Mouse (Mus musculus) embryonic facial prominence, embryonic 13.5 days (tissue): ENCODE results near the gene Cps1. TPM values are rescaled to one million over a fixed set of nuclear protein-coding genes. Genes with fewer than 3 reads are reported as not detected.

Source experiments
- ATAC-seq: fragments of 200-750 bp; cut with Nextera tagmentation; 2 replicates; pipeline ENCODE4 v1.8.0; 2017; ENCODE audit warnings: low read depth; ENCODE audit not compliant: insufficient number of reproducible peaks, insufficient read depth, low FRiP score, low TSS enrichment
- H3K27ac ChIP-seq: fragments of 300-500 bp; sonication (generic); 2 replicates; pipeline ENCODE4 v1.5.1; 2015; ENCODE audit warnings: moderate library complexity, mild to moderate bottlenecking, inconsistent platforms
- H3K27me3 ChIP-seq: fragments of 300-500 bp; sonication (generic); 2 replicates; pipeline ENCODE4 v1.6.1; 2015; ENCODE audit warnings: mild to moderate bottlenecking, inconsistent platforms
- H3K36me3 ChIP-seq: fragments of 300-500 bp; sonication (generic); 2 replicates; pipeline ENCODE4 v1.6.1; 2015; ENCODE audit warnings: mild to moderate bottlenecking, inconsistent platforms
- H3K4me1 ChIP-seq: fragments of 300-500 bp; sonication (generic); 2 replicates; pipeline ENCODE4 v1.6.1; 2015; ENCODE audit warnings: inconsistent platforms
- H3K4me2 ChIP-seq: fragments of 300-500 bp; sonication (generic); 2 replicates; pipeline ENCODE4 v1.6.1; 2015; ENCODE audit warnings: moderate library complexity, mild to moderate bottlenecking, inconsistent platforms
- H3K4me3 ChIP-seq: fragments of 300-500 bp; sonication (generic); 2 replicates; pipeline ENCODE4 v1.5.1; 2015; ENCODE audit warnings: mild to moderate bottlenecking, inconsistent platforms
- H3K9ac ChIP-seq: fragments of 300-500 bp; sonication (generic); 2 replicates; pipeline ENCODE4 v1.6.1; 2015; ENCODE audit warnings: mild to moderate bottlenecking, inconsistent platforms
- H3K9me3 ChIP-seq: fragments of 300-500 bp; sonication (generic); 2 replicates; pipeline ENCODE4 v1.6.1; 2016; ENCODE audit warnings: inconsistent platforms
- whole genome bisulfite sequencing: fragments of 180-500 bp; shearing (Covaris S2); methylation state at CpG from one replicate; pipeline ENCODE4 v1.1.7; 2015; ENCODE audit warnings: mixed read lengths; 5-methylcytosine and 5-hydroxymethylcytosine counted together
- polyA plus RNA-seq: library from polyadenylated mRNA; unstranded; fragments of >200 nt; fragmentation: Nextera tagmentation; extraction: Ambion mirVana; gene quantifications from 2 replicates; pipeline ENCODE4 v1.2.1, GENCODE M21; 2015

Gene Cps1
- polyA plus RNA-seq, 1 experiment from 2014 or later = 0.17 TPM

GRCm38 (mm10) chr1:67235468-67236217 lies 112.8 kb downstream of the Cps1 start:
- ATAC-seq = no peak
- H3K9ac ChIP-seq = no peak overlapping the region
- H3K27me3 ChIP-seq = no peaks in the 10 kb centered on the region
- no peak overlapping the region for H3K27ac ChIP-seq
- H3K4me3 ChIP-seq = no peak overlapping the region
- H3K4me1 ChIP-seq = no peaks in the 10 kb centered on the region
- WGBS = 33% methylated on average over 7 of the region's 7 CpGs
- H3K4me2 ChIP-seq = no peak overlapping the region
- no peaks in the 10 kb centered on the region for H3K9me3 ChIP-seq
- no peaks in the 10 kb centered on the region for H3K36me3 ChIP-seq

- no peaks in the 10 kb centered on the region for H3K4me1 ChIP-seq
- no peak for ATAC-seq
- WGBS = 91% methylated on average over 1 of the region's 1 CpGs
Measured at GRCm38 (mm10) chr1:67238446-67238845, 115.6 kb downstream of the Cps1 start.

GRCm38 (mm10) chr1:67238941-67239340 lies 116.1 kb downstream of the Cps1 start:
- H3K27me3 ChIP-seq = no peaks in the 10 kb centered on the region
- H3K4me3 ChIP-seq = no peak overlapping the region
- no peak overlapping the region for H3K9ac ChIP-seq
- WGBS = 91% methylated on average over 1 of the region's 1 CpGs
- H3K27ac ChIP-seq = no peak overlapping the region
- no peak overlapping the region for H3K4me2 ChIP-seq
- no peaks in the 10 kb centered on the region for H3K9me3 ChIP-seq
- ATAC-seq = no peak
- no peaks in the 10 kb centered on the region for H3K4me1 ChIP-seq
- H3K36me3 ChIP-seq = no peaks in the 10 kb centered on the region

More at GRCm38 (mm10) chr1:67238446-67238845, 115.6 kb downstream of the Cps1 start:
- no peak overlapping the region for H3K4me2 ChIP-seq
- H3K36me3 ChIP-seq = no peaks in the 10 kb centered on the region
- H3K27ac ChIP-seq = no peak overlapping the region
- no peak overlapping the region for H3K9ac ChIP-seq
- H3K4me3 ChIP-seq = no peak overlapping the region
- no peaks in the 10 kb centered on the region for H3K9me3 ChIP-seq
- no peaks in the 10 kb centered on the region for H3K27me3 ChIP-seq

GRCm38 (mm10) chr1:67265222-67265621 lies 142.4 kb downstream of the Cps1 start:
- Histone ChIP-seq H3K27me3 (no peaks in the 10 kb centered on the region), H3K4me3 (no peak overlapping the region), H3K4me1 (no peaks in the 10 kb centered on the region), H3K27ac (no peak overlapping the region), H3K9me3 (no peaks in the 10 kb centered on the region), H3K9ac (no peak overlapping the region), H3K36me3 (no peaks in the 10 kb centered on the region), H3K4me2 (no peak overlapping the region)
- no peak for ATAC-seq
- WGBS = 83% methylated on average over 1 of the region's 1 CpGs

GRCm38 (mm10) chr1:67267972-67268371 lies 145.1 kb downstream of the Cps1 start:
- no peak overlapping the region for H3K9ac ChIP-seq
- ATAC-seq = no peak
- no peak overlapping the region for H3K4me2 ChIP-seq
- no peak overlapping the region for H3K4me3 ChIP-seq
- no peaks in the 10 kb centered on the region for H3K4me1 ChIP-seq
- H3K9me3 ChIP-seq = no peaks in the 10 kb centered on the region
- H3K27me3 ChIP-seq = no peaks in the 10 kb centered on the region
- no peak overlapping the region for H3K27ac ChIP-seq
- no peaks in the 10 kb centered on the region for H3K36me3 ChIP-seq

- Histone ChIP-seq H3K9ac (no peak overlapping the region), H3K36me3 (no peaks in the 10 kb centered on the region), H3K4me2 (no peak overlapping the region), H3K9me3 (no peaks in the 10 kb centered on the region), H3K4me3 (no peak overlapping the region), H3K27ac (no peak overlapping the region), H3K27me3 (no peaks in the 10 kb centered on the region), H3K4me1 (no peaks in the 10 kb centered on the region)
- ATAC-seq = no peak
Measured at GRCm38 (mm10) chr1:67268450-67268849, 145.6 kb downstream of the Cps1 start.

GRCm38 (mm10) chr1:67276270-67276669 lies 153.4 kb downstream of the Cps1 start:
- ATAC-seq = no peak
- H3K9me3 ChIP-seq = no peaks in the 10 kb centered on the region
- no peak overlapping the region for H3K4me2 ChIP-seq
- no peaks in the 10 kb centered on the region for H3K36me3 ChIP-seq
- no peak overlapping the region for H3K4me3 ChIP-seq
- H3K4me1 ChIP-seq = no peaks in the 10 kb centered on the region
- no peak overlapping the region for H3K9ac ChIP-seq
- H3K27ac ChIP-seq = no peak overlapping the region
- H3K27me3 ChIP-seq = no peaks in the 10 kb centered on the region
- 85% methylated on average over 1 of the region's 1 CpGs for WGBS

Other genes with a start within 250 kb of the Cps1 start
- gene Myl1, start 177.6 kb upstream of the Cps1 start, polyA plus RNA-seq = 33.2 and 39.3 TPM in 2 replicates
- 117 and 121 TPM in 2 replicates for gene Lancl1, start 84.2 kb upstream of the Cps1 start, polyA plus RNA-seq